Mouse (Mus musculus) thymus, postnatal 14 days (tissue): ENCODE measurements around the gene Mat1a.
A peak's percentile ranks its signal among the peaks of the same experiment; 100 is the strongest.

Experiments
- DNase-seq: peaks from one replicate; pipeline ENCODE4 v3.0.0; 2021

Mat1a gene

DNA sequence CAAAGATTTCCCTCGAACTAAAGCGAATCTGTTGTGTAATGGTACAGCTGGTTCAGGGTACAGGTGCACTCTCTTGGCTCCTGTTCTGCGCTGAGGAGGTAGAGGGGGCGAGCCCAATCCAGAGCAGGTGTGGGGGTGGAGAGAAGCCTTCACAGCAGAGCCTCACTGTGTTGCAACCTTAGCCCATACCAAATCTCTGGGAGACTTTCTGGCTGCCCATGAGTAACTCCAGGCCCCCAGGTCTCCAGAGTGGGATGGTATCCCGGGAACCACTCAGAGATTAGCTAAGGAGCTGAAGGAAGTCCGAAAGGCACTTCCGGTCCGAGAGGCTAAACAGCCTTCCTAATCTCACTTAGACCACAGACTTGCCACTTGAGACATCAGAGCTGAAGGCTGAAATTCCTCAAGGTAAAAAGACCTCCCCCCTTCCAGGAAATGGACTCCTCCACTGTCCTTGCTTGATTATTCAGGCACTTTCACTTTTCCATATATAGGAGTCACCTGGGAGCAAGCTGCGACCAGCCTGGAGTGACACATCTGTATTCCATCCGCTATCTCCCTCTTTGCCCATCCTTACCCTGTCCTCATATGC, at the start of gene Mat1a:
TSS of gene Mat1a (plus strand) at position 183 of the 592 bp plus-strand sequence.
- DNase-seq, result no peak

DNA sequence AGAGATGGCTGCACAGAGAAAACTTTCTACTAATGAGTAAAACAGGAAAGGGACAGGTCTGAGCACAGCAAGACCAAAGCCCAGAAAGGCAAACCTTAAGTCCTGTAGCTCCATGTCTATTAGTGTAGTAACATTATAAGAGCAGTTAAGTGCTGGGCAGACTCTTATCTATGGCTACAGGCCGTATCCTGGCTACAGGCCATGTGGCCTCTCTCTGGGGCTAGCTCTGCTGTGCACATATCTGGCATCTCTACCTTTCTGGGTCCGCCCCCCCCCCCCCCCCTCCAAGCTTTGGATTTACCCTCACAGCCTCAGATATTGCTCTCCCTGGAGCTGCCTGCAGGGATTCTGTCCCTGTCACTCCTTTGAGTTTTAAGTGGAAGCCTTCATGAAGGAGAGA, 39.7 kb upstream of the Mat1a start:
- DNase-seq, result no peak

DNA sequence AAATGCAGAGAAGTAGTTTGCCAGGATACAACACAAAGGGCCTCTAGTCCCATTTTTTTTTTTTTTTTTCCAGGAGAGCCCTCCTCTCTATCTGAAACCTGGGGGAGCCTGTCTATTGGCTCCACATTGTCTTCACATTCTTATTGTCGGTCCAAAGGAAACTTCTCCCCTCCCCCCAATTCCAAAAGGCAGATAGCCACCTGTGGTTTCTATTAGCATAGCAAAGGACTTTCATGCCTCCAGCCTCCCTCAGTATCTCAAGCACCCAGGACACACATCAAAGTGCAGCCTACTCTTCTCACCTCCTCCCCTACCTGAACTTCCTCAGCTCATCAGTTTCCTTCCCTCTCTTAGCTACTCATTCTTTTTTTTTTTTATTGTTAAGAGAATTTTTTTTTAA, 38.4 kb upstream of the Mat1a start:
- DNase-seq, result no peak

DNA sequence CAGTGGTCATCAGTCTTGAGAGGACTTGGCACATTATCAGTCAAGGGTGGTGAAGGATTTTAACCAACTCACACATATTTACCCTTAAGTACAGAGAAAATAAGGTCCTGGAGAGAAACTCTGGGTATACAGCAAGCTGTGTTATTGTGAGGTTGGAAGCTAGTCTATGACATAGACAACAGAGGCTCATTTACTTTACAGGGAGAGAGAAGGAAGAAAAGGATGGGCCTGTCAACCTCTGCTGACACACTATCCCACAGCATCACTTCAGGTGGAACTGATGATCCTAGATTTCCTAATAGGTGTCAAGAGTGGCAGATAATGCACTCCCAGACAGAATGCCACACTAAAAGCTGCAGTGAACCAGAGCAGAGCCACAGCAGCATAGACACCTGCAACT, 35.7 kb upstream of the Mat1a start, which contains the start of gene Dydc2:
TSS of gene Dydc2 (minus strand) at position 101 of the 400 bp plus-strand sequence.
- DNase-seq, result no peak

DNA sequence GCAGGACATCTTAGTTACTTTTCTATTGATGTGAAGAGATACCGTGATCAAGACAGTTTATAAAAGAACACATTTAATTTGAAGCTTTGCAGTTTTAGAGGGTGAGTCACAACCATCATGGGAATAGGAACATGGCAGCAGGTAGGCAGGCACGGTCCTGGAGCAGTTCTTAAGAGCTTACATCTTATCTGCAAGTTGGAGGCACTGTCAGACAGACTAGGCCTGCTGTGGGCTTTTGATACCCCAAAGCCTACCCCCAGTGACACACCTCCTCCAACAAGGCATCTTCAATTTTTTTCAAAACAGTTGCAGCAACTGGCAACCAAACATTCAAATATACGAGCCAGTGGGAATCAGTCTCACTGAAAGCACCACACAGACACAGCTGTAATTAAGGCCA, 34.5 kb upstream of the Mat1a start:
- DNase-seq, result no peak

DNA sequence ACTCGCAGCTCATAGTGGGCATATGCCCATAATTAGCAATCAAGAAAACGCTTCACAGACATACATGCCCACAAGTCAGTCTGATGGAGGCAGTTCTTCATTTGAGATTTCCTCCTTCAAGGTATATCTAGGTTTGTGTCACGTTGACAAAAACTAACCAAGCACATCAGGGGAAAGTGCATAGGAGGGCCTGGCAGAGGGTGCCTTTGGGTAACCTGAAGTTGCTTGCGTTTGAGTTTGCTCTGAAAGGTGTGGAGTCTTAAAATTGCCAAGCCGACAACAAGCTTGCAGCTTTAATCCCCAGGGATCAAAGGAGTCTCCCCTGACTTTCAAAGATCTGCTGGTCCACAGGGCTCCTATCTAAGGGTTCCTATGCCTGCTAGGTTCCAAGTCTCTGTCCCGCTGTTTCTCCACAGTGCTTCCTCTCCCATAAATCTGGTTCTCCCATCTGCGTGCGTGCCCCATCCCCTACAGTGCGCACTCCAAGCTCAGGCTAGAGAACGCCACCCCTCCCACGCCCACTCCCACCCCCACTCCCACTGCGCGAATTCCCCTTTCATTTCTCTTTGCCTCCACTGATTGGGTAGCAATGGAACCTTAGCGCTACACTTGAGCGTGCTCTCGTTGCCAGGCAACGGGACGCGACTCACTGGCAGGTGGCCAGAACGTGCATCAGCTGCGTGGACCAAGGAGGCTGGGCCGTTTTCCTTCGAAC, 32.4 kb upstream of the Mat1a start, which contains the start of gene Dydc1:
TSS of gene Dydc1 (plus strand) at position 683 of the 715 bp plus-strand sequence.
- peak; percentile 9 for DNase-seq

DNA sequence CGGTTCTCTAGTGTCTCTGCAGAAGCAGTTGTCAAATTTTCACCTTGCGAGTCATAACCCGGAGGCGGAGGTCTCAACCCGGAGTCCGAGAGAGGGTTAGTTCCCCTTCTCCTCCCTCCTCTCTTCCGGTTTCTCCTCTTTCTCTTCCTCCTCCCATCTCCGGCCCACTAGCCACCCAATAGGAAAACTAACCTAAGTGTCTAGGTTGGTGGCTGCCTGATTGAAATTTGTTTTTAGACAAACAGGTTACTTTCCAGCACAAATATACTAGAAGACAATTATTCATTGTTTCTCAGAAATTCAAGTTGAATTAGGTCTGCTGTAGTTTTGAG, 31.9 kb upstream of the Mat1a start:
- no peak for DNase-seq

DNA sequence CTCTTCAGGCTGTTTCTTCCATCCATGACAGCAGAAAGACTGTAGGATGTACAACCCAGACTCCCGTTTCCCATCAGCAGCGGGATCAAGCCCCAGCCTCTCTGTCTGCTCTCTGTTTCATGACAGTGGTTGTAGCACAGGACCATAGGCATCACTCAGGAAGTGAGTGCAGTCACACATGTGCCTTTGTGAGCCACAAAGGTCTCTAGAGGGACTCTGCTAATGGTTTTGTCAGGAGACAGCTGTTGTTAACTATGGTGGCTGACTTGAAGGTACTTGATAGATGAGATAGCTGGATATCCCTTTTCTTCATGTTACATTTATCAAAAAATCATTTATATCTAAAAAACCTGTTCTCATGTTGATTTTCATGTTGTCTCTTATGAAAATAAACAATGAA, 22.4 kb upstream of the Mat1a start:
- no peak for DNase-seq

DNA sequence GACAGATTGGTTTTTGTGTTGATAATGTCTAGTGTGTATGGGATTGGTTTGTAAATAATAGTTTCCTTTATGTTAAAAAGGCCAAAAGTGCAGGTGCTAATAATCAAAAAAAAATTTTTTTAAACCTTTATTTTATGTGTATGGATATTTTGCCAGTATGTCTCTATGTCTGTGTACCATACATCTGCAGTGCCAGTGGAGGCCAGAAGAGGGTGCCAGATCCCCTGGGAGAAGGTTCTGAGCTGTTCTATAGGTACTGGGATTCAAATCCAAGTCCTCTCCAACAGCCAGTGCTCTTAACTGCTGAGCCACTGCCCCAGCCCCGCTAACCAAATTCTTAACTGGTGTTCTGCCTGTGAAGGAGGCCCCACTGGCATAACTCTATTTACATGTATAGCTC, 17.3 kb upstream of the Mat1a start:
- DNase-seq, result peak; percentile 30

DNA sequence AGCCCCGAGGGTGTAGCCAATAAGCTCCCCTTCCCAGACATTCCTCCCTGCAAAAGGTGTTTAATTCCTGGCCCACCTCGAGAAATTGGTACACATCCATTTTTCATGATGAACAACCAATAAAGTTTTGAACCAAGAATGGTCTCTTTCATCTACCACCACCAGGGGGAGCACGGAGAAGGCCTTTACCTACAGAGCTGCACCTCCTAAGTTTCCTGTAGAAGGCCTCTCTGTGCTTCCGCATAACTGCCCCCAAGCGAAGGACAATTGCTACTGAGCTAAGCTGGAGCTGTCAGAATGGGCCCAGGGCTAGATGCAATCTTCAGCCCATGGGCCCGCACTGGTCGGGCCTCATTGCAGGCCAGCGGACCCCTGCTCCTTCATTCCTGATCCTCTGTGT, 14.1 kb upstream of the Mat1a start:
- DNase-seq, result peak; percentile 32

DNA sequence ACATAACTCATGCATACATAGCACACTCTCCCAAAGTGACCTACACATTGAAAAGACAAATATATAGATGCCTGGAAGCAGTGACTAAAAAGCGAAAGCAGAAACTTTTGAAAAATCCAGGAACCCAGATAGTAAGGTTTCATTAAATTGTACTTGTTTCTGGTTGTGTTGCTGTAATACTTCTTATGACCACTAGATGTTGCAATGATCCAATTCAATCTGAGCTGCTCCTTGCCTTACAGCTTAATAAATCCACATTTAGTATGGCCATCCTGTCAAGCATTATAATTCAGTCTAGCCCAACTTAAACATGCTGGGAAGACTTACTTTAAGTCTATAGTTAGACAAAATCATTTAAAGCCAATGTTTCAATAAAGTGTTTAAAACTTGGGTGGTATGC, 10.7 kb upstream of the Mat1a start:
- DNase-seq, result no peak

DNA sequence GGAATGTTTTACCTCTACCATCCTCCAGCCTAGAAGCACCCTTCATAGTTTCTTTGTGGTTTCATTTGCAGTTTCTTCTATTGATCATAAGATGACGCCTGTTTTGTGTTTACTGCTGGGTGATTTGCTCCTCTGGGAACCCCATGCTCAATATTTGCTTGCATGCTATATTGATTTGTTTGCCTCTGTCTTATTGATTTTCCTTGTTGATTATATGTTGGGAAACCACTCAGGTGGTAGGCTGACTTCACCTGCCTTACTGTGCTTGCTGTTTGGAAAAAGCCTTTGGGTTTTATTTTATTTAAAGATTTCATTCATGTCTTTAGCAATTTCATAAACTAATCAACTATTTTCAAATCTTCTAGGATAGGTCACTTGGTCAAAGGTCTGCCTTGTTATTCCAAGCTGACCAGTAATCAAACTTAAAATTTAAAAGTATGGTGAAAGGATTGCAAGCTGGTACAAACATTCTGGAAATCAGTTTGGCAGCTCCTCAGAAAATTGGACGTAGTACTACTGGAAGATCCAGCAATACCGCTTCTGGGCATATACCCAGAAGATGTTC, 8.5 kb upstream of the Mat1a start:
- DNase-seq, result no peak

DNA sequence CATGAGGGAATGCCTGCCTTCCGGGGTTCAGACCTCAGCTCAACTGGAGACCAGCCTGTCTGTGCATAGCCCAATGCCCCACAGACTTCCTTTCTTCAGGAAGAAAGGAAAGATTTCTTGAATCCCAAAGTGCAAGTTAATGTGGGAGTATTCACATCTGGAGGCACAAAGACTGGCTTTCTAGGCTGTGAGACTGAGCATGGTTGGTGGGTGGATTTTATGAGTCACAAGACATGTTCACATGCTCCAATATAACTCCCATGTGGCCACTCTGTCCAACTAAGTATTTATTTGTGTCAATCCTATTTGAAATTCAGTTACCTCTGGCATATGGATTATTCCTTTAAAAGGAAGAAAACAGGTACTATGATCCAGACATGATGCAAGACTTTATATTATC, 6.1 kb upstream of the Mat1a start:
- DNase-seq, result no peak

DNA sequence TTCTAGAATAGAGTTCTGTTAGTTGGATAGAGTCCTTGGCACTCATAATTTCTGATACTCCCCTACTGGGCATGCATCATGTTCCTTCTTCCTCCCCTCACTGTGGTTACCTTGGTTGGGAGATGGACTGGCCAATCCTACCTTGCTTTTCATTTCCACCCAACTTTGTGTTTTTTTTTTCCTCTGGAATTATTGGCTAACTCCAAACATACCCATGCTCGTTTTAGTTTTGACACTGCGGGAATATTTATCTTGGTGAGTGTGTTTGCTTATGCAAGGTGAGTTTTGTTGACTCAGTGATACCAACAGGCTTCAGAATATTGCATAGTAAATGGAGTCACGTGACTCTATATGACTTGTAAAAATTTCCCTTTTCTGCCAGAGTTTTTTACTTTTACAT, 4.1 kb upstream of the Mat1a start:
- DNase-seq, result no peak

DNA sequence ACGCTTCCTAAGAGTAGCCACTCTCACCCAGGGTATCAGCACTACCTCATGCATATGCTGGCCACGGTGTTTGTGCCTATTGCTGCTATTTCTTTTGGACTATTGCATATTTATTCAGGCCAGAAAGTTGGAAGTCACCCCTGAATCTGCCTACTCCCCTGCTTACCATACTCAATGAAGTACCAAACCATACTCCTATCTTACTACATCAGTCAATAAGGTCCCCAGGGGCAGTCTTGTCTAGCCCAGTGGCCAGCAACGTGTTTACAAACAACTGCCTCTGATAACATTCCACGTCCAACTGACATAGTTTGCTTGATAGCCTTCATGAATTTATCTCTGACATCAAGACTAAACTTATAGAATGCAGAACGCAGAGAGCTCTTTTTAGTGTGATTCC, 3.6 kb upstream of the Mat1a start:
- DNase-seq, result no peak

DNA sequence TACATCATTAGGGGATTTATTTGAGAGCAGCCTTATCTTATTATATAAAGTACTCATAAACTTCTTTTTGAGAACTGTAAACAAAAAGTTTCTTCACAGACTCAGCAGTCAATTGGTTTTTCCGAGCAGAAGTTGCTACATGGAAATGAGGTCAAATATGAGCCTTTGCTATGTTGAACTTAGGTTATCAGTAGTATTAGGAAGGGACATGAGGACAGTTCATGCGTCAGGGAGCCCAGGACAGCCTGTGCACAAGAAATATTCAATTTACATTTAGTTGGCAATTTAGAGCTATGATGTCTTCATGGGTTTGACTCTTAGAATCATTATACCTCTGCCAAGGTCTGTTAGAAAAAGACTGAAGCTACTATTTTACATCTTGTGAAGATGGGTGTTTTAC, 2.6 kb upstream of the Mat1a start:
- no peak for DNase-seq

DNA sequence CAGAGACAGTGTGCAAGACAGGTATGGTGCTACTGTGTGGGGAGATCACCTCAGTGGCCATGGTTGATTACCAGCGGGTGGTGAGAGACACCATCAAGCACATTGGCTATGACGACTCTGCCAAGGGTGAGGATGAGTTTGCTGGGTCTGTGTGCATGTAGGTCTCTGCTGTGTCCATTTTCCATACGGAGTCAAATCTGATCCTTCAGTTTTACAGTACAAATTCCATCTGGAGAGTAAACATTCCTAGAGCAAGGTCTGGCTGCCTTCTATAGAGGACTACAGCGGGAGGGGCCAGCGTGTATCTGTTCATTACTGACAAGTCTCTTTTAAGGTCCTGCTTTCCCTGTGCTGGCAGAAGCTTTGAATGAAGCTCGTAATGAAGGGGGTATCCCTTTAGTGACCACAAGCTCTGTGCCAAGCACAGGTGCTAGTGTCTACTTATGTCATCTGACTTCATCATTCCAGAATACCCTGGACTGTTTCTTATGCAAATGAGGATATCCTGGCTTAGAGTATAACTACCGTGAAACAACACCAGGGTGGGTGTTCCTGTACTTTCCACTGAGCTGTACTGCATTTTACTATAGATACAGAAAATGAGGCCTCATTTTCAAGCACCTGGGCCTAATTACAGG, 6.3 kb downstream of the Mat1a start:
- DNase-seq, result no peak

DNA sequence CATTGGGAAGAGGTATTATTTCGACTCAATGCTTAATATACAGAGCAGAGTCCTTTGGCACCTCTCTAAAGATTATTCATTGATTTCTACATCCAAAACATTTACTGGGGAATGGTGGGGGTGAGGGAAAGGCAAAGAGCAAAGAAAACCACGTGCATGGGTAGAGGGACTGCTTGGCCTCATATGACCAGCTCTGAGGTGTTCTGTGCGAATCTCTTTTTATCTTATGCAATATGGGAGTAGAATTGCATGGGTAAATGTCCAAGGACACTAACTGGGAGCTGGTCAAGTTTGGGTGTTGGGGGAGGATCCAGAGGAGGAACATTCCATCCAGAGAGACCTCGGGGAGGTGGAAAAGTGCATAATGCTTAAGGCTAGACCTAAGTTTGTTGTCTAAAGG, 8.1 kb downstream of the Mat1a start:
- no peak for DNase-seq

DNA sequence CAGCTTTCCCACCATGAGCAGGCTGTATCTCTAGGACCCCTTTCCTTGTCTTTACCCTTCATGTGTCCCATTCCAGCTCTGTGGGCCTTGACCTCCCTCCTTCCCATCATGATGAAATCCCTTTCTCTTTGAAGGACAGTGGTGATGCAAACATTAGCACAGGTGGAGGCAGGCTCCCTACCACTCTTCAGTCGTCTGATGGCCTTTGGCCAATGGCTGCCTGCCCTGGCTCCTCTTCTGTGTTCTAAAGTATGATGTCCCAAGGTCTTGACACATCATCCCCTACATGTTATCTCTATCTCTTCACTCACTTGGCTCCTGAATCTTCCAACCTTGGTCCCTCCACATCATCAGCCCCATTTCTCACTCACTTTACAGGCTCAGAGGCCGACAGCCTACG, 11.4 kb downstream of the Mat1a start:
- no peak for DNase-seq

DNA sequence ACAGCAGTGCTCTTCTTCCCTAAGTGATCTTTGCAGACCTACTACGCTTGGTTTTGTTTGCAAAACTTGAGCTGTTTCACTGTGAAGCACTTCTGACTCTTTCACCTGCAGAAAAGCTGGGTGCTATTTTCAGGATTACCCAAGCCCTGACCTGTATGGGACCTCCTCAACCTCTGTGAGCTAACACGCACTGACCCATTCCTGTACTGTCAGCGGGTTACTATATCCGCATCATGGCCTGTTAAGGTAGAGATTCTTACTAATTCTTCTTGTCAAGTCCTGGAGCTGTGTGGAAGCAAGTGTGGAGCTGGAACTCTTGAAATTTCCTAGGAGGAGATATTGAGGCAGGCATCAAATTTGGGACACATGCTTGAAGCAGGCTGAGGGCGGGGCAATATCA, 19.8 kb downstream of the Mat1a start:
- DNase-seq, result no peak

DNA sequence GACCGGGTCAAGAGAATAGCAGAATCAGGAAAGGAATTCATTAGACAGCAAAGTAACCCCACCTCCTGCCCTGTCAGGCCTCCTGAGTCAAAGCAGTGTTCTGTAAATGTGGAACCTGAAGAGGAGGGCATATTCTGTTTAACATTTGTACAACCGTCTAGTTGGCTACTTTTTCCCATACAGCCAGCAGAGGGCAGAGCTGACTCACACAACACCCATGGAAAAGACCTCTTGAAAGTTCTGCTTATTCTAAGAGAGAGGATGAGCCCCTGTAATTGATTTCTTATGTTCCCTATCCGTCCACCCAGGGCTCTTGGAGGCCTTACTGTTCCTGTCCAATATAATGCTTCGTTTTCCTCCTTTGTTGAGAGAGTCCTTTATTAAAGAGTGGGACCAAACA, 23.2 kb downstream of the Mat1a start:
- no peak for DNase-seq

DNA sequence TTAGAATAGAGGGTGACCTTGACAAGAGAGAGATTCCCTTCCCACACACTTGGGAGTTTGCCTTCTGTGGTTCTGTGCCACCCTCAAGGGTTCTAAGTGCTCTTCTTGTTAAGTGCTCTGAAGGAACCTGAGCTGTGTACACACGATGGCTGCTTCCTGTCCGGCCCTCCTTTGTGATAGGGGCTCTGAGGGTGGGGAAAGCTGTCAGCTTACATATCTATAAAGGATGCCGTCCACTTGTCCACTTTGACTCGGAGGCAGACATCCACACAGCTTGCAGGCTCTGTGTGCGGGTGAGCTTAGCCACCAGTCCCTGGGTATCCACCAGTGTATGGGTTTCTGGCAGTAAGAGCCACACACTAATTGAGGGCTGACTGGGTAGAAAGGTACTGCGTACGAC, 26.7 kb downstream of the Mat1a start, which contains the start of gene Sftpa1:
TSS of gene Sftpa1 (plus strand) at position 243 of the 400 bp plus-strand sequence.
- DNase-seq, result no peak

DNA sequence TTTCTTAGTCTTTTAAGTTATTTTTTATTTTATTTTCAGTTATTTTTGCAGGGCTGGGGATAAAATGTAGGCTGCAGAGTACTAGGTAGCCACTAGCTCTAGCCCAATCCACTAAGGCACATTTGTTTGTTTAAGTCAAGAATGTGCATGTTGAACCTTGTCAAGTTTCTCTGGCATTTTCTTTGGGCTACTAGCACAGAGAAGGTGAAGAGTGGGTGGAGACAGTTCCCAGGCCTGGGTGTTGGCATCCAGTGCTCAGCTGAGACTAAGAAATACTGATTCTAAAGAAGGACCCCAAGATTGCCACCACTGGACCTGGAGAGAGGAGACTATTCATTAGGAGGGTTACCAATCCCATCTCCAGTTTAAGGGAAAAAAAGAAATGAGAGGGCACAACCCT, 32.2 kb downstream of the Mat1a start:
- DNase-seq, result no peak

DNA sequence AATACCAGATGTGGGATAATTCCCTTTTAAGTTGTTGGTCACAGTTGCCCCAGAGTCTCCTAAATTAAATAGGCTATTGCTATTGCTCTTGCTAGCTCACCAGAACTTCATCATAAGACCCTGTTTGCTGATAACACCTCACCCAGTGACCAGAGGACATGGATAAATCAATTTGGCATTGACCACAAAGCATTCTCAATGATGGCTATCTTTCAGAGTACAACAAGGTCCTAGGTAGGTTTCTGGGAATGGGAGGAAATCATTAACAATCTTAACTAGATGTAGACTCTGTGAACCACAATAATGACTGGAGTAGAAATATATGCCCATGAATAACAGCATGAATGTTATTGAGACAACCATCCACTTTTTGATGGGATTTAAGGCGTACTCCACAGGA, 35.9 kb downstream of the Mat1a start:
- DNase-seq, result no peak
